Mouse (Mus musculus) kidney, adult 2 months (tissue): Measurements from ENCODE around the gene Tbc1d10a.

ENCODE experiments used
- CTCF ChIP-seq: fragments of 200-500 bp; conservative IDR thresholded peaks from 2 replicates; pipeline ENCODE4 v1.5.1; 2011; ENCODE audit warnings: low read depth, mild to moderate bottlenecking, control low read depth, low read length, moderate library complexity, mixed read lengths; ENCODE audit not compliant: insufficient read depth, insufficient read length
- POLR2A ChIP-seq: fragments of 200-500 bp; IDR thresholded peaks from one replicate; pipeline ENCODE4 v1.6.1; 2011; ENCODE audit warnings: low read depth, low read length, control low read depth

DNA sequence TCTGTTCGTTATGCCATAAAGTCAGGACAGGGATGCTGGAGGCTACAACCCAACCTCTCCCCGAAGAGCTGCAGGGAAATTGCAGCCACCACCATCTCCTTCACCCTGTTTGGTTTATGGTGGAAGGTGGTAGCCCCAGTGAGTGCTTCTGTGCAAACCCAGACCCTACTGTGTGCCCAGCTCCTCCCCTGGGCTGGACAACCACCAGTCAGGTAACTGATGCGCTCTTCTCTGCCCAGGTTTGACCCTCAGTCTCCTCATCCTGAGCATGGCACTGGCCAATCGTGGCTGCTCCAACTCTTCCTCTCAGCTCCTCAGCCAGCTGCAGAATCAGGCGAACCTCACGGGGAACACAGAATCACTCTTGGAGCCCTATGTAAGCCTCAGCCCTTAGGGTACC lies 51.6 kb downstream of the Tbc1d10a start:
- TF ChIP-seq POLR2A (no peak), CTCF (no peak)
